Mouse (Mus musculus) lung, adult 2 months (tissue): ENCODE measurements around the gene A930004D18Rik.

Experiments used
- CTCF ChIP-seq: fragments of 200-500 bp; IDR thresholded peaks from 2 replicates; pipeline ENCODE4 v1.5.1; 2011; ENCODE audit warnings: mild to moderate bottlenecking, low read length, control low read depth; ENCODE audit not compliant: insufficient read depth
- POLR2A ChIP-seq: fragments of 200-500 bp; IDR thresholded peaks from 2 replicates; pipeline ENCODE4 v1.6.1; 2011; ENCODE audit warnings: low read depth, mild to moderate bottlenecking, control low read depth, low read length, borderline replicate concordance; ENCODE audit errors: extremely low read depth

DNA sequence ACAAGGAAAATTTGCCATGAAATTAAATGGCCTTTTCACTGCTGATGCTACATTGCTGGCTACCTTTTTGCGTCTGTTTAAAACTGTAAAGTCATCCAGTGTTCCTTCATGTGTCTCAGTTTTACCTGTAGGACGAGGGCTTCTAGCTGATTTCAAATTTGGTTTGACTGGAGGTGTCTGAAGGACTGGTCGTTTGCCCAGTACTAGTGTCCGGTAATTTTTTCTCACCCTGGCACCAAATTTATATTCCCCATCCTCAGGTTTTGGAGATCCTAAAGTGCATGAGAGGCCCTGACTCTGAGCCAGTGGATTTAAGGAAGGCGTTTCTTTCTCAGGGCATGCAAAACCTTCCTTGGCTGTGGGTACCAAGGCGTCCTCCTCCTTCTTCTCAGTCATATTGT lies 8.2 kb upstream of the A930004D18Rik start:
- TF ChIP-seq CTCF (no peak), POLR2A (no peak)
